Mouse (Mus musculus) heart, adult 2 months (tissue): ENCODE data around the gene Tpte.

Experiments
- CTCF ChIP-seq: fragments of 200-600 bp; IDR thresholded peaks from 2 replicates; pipeline ENCODE4 v1.8.1; 2022; ENCODE audit warnings: antibody characterized with exemption, mild to moderate bottlenecking, moderate library complexity
- EP300 ChIP-seq: fragments of 200-500 bp; IDR thresholded peaks from 2 replicates; pipeline ENCODE4 v1.6.1; 2011; ENCODE audit warnings: low read depth, low read length, control low read depth; ENCODE audit not compliant: insufficient read depth
- POLR2A ChIP-seq: fragments of 200-500 bp; IDR thresholded peaks from 2 replicates; pipeline ENCODE4 v1.6.1; 2011; ENCODE audit warnings: mild to moderate bottlenecking, low read depth, low read length, control low read depth; ENCODE audit not compliant: insufficient read depth

- TF ChIP-seq CTCF = no peak
- TF ChIP-seq POLR2A = no peak
- no peak for TF ChIP-seq EP300
These were observed 19.1 kb downstream of the Tpte start for GRCm38 (mm10) chr8:22302326-22302725.
